Mouse (Mus musculus) cerebellum, adult 11-12 months (tissue): ENCODE data around the gene Polr3gl.

Source experiments
- DNase-seq: peaks from one replicate; pipeline ENCODE4 v3.0.0; 2022

The Polr3gl gene

GRCm38 (mm10) chr3:96555041-96555596 is 38.9 kb downstream of the Polr3gl start:
- DNase-seq: no peak

GRCm38 (mm10) chr3:96554251-96554650 is 39.7 kb downstream of the Polr3gl start:
- no peak for DNase-seq

- DNase-seq: no peak
These were observed 40.4 kb downstream of the Polr3gl start for GRCm38 (mm10) chr3:96553601-96554000.

- no peak for DNase-seq
These were observed 42.1 kb downstream of the Polr3gl start for GRCm38 (mm10) chr3:96551890-96552289.

- no peak for DNase-seq
These were observed 42.8 kb downstream of the Polr3gl start for GRCm38 (mm10) chr3:96551203-96551602.

GRCm38 (mm10) chr3:96549346-96549745 is 44.6 kb downstream of the Polr3gl start:
- DNase-seq: no peak

- DNase-seq: no peak
These were observed 45.2 kb downstream of the Polr3gl start for GRCm38 (mm10) chr3:96548824-96549223.

- peak; percentile 60 for DNase-seq
These were observed 46.5 kb downstream of the Polr3gl start for GRCm38 (mm10) chr3:96547389-96547960.

- no peak for DNase-seq
These were observed 47.1 kb downstream of the Polr3gl start for GRCm38 (mm10) chr3:96546880-96547279.

- no peak for DNase-seq
These were observed 48.4 kb downstream of the Polr3gl start for GRCm38 (mm10) chr3:96545565-96545964.

GRCm38 (mm10) chr3:96543345-96543744 is 50.6 kb downstream of the Polr3gl start:
- no peak for DNase-seq

GRCm38 (mm10) chr3:96542554-96542953 is 51.4 kb downstream of the Polr3gl start:
- DNase-seq: no peak

- no peak for DNase-seq
These were observed 52.5 kb downstream of the Polr3gl start for GRCm38 (mm10) chr3:96541328-96542078.

- DNase-seq: no peak
These were observed 53.2 kb downstream of the Polr3gl start for GRCm38 (mm10) chr3:96540740-96541139.

GRCm38 (mm10) chr3:96539316-96539715 is 54.7 kb downstream of the Polr3gl start:
- no peak for DNase-seq

GRCm38 (mm10) chr3:96534300-96534699 is 59.7 kb downstream of the Polr3gl start:
- DNase-seq: no peak

GRCm38 (mm10) chr3:96532050-96532449 is 61.9 kb downstream of the Polr3gl start:
- DNase-seq: no peak

- no peak for DNase-seq
These were observed 65.5 kb downstream of the Polr3gl start for GRCm38 (mm10) chr3:96528506-96528905.
